Mouse (Mus musculus): ENCODE data around the gene Dop1b.

Gene Dop1b

GRCm38 (mm10) chr16:93829526-93829925 is 117.8 kb downstream of the Dop1b start:
- DNase-seq (ENCODE audit: low spot score in 2 of 2) = no peak

GRCm38 (mm10) chr16:93830071-93830470 is 118.4 kb downstream of the Dop1b start:
- DNase-seq (ENCODE audit: low spot score in 2 of 2) = no peak

DNA sequence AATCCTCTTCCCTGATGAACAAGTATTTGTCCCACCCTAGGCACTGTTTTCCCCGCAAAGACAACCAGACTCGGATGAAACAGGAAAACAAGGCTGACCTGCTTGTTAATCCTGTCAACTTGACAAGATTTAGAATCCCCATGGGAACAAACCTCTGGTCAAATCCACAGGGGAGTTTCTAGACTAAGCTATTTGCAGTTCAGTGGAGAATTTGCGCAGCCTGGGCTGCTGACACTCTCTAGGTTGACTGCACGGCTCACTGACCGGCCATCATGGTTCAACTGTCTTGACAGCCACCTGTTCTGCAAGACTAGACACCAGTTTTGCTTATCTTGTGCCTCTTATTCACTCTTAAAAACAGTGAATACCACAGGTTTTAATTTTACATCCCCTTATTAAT is 119.2 kb downstream of the Dop1b start:
- DNase-seq (ENCODE audit: low spot score in 2 of 2) = no peak

DNA sequence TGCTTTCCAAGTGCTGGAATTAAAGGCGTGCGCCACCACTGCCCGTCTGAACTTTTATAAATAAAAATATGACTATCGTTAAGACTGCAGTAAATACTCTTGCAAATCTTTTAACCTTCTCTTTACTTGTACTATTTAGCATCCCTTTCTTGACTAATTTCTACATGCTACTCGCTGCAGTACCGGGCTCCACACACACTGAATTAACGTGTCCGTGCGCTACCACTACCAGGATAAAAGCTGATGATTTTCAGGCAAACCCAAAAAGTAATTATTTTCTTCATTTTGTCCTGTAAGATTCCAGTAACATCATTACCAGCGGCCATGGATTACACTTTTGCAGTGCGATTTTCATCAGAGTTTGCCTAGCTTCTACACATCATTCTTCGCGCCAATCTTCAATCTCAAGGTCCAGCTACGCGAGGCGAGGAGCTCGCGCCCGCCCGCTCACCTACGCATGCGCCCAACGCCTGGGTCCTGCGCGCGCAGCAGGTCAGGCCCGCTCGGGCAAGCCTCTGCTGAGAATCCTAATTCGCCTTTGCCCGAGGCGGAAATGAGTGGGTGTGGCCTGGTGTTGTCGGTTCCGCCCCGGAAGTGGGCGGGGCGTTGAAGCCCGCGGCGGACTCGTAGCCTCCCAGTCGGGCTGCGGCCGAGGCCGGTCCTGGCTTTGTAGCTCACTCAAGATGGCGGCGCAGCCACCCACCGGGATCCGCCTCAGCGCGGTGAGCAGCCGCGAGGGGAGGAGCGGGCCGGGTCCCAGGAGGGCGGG is 120.1 kb downstream of the Dop1b start, which contains the start of gene Morc3:
TSS of gene Morc3 (plus strand) at position 495 of the 769 bp plus-strand sequence.
- peak; percentile 98 to 99 for DNase-seq (ENCODE audit: low spot score in 2 of 2)

GRCm38 (mm10) chr16:93832451-93833276 is 121.0 kb downstream of the Dop1b start:
- peak in 1 of 2 experiments; percentile 30 for DNase-seq (ENCODE audit: low spot score in 2 of 2)

DNA sequence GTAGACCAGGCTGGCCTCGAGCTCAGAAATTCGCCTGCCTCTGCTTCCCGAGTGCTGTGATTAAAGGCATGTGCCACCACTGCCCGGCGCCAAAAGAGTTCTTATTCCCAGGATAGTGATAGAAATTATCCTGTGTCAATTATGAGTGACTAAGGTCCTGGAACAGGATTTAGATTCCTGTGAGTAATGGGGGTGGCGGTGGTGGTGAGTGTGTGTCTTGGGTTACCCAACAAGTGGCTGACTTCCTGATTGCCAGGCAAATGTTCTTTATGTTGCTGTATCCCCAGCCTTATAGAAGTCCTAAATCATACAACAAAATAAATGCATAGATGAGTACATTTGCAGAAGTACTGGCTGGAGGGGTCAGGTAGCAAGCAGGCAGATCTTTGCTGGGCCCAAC is 121.8 kb downstream of the Dop1b start:
- no peak for DNase-seq (ENCODE audit: low spot score in 2 of 2)

- no peak for DNase-seq (ENCODE audit: low spot score in 2 of 2)
These were observed 122.4 kb downstream of the Dop1b start for GRCm38 (mm10) chr16:93834076-93834475.

DNA sequence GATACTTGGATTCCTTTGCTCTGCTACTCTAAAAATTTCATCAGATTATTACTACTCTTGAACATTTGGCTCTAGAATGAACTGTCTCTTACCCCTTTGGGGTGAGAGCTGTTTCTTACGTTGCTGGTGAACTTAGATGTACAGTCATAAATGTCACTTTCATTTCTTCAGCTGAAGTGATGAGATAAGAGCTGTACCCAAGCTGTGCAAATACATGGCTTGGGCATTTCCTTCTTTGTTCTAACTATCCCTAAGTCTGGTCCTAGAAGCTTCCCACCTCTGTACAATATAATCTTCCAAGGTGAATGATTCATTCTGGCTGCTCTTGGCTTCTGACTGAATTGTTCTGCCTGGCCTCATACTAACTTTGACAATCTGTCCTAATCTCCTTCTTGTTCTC is 127.3 kb downstream of the Dop1b start:
- no peak for DNase-seq (ENCODE audit: low spot score in 2 of 2)

- no peak for DNase-seq (ENCODE audit: low spot score in 2 of 2)
These were observed 138.8 kb downstream of the Dop1b start for GRCm38 (mm10) chr16:93850527-93850926.

GRCm38 (mm10) chr16:93859967-93860366 is 148.3 kb downstream of the Dop1b start:
- DNase-seq (ENCODE audit: low spot score in 2 of 2) = no peak

Measured in frontal cortex, postnatal 25 days (tissue).